Mouse (Mus musculus): ENCODE measurements around the gene Fbxw5. TPM values are rescaled to one million over a fixed set of nuclear protein-coding genes. Genes with fewer than 3 reads are reported as not detected.

Fbxw5 gene
- 100 to 1,000 TPM; 116 to 120 (median 118) TPM for total RNA-seq (2022)

DNA sequence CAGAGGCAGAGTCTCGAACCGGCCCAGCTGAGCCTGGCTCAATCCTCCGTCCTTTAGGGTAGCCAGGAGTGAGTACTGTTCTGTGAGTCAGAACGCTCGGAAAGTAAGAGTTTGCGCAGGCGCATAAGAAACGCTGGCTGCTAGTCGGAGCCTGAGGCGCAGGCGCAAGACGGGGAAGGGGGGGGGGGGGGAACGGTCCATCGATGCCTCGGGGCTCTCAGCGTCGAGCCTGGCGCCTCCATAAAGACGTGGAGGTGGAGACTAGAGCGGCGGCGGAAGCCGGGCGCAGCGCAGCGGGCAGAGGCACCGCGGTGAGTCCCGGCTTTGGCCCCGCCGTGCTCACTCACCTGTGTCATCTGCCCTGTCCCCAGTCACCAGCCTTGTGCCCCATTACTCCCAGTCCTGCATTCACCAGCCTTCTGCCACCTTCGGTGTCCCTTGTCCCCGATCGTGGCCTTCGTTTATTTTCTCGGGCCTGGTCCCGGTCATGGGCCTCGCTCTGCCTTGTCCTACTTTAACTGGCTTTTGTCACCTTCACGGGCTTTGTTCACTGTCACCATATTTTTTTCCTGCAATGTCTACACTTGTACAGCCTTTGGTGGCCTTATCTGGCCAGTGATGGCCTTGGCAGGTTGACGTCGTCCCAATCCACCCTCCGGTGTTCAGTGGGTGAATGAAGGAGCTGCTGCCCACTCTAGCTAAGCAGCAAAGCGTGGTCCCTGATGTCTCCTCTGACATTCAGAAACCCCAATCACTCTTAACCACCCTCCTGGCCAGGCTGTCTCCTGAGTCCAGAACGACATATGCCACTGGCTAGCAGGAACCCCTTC lies at the start of gene Fbxw5:
Gene Fbxw5, plus strand, starts transcription at position 175 of the 830 bp plus-strand sequence.
- peak; percentile 72 to 80 for DNase-seq (ENCODE audit: low spot score in 2 of 2)

GRCm38 (mm10) chr2:25450853-25451647 lies 49.5 kb upstream of the Fbxw5 start:
- DNase-seq (ENCODE audit: low spot score in 2 of 2), result no peak

- no peak for DNase-seq (ENCODE audit: low spot score in 2 of 2)
These were observed 47.6 kb upstream of the Fbxw5 start for GRCm38 (mm10) chr2:25452951-25453350.

DNA sequence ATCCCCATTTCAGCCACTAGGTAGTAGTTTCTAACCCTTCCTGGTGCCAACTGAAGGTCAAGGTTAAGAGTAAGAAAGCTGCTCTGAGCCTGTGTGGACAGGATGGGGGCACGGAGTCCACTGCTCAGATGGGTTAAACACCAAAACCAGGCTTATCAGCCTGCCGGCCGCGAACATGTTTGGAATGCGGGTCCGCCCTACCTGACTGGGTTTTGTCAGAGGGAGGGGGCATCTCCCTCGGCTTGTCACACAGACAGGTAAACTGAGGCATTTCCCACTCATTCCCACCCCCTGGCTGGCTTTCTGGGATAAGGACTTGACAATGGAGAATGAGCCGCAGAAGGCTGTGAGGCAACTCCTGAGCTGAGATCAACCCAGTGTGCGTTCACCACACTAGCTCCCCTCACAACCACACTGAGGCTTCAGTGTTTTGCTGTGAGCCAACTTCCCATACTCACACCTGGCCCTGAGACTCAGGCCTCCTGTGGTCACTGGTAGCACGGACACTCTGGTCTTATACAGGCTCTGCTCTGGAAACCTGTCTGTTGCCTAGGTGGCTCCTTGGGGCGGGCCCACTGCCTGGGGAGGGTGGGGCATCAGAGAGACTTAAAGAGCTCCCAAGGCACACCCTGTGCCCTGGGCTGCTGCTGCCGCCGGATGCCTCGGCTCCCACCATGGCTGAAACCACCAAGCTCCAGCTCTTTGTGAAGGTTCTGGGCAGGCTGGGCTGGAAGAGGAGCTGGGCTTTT lies 44.2 kb upstream of the Fbxw5 start, which contains the start of gene Clic3:
Gene Clic3, plus strand, starts transcription at position 634 of the 749 bp plus-strand sequence.
- DNase-seq (ENCODE audit: low spot score in 2 of 2), result no peak

DNA sequence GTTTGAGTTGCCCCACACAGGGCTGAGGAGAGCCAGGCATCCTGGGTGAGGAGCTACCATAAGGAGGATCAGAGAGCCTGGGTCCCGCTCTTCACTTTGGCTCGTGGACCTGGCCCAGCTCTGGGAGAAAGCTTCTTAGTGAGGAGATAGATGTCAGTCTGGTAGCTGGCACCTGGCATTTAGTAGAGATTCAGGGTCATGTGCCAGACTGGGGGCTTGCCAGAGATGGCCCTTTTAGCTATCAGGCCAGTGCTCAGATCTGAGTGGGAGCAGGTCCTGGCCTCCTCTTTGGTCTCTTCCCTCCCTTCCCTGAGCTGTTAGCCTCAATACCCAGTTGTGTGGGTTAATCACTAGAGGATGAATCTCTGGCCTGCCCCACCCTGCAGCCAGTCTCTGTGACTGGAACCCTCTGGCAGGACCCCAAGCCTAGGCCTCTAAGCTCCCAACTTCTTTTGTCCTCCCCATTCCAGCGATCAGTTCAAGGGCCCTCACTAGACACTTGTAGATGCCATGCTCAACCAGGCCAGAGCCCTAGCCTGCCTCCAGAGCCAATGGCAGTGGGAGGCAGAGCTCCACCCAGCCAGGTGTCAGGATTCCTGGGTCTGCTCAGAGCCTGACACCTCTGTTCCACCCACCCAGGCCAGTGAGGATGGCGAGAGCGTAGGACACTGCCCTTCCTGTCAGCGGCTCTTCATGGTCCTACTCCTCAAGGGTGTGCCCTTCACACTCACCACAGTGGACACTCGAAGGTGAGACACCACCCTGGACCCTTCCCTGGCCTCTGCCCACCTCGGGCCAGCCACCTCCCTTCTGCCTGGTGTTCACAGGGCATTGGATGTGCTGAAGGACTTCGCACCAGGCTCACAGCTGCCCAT lies 43.3 kb upstream of the Fbxw5 start:
- DNase-seq (ENCODE audit: low spot score in 2 of 2), result no peak

- DNase-seq (ENCODE audit: low spot score in 2 of 2), result no peak
These were observed 41.6 kb upstream of the Fbxw5 start for GRCm38 (mm10) chr2:25458911-25459310.

DNA sequence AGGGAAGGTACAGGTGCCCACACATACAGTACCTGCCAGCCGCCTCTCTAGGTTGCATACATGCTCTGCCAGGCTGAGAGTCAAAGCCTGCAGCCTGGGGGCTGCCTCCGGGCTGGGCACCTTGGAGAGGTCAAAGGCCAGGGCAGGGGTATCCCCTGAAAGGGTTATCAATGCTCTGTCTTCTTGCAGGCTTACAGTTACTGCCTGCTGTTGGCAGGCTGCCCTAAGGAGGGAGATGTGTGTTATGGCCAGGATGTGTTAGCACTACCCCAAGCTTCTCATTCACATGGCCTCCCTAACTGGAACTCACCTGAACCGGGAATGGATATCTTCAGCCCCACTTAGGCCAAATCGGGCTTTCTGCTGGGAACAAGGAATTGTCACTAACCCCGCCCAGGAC lies 40.4 kb upstream of the Fbxw5 start:
- DNase-seq (ENCODE audit: low spot score in 2 of 2), result peak in 1 of 2 experiments; percentile 43

GRCm38 (mm10) chr2:25460551-25461309 lies 39.8 kb upstream of the Fbxw5 start, which contains the start of gene Paxx:
TSS of gene Paxx (minus strand) at chr2:25461094.
- DNase-seq (ENCODE audit: low spot score in 2 of 2), result peak; percentile 94 to 95

DNA sequence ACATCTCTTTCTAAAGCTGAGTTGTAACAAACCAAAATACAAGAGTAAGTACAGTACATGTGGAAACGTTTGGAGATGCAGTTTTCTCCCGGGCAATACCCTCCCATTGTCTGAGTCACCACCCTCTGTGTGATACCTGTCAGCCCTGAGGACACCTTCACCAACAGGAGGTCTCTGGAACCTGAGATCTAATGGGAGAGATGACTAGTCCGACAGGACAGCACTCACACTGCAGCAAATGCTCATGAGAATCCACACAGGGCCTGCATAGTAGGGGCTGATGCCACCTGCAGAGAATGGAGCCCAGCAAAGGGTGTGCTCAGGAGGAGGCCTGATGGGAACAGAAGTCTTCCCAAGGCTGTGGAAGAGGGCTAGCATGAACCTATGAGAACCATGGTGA lies 39.1 kb upstream of the Fbxw5 start:
- no peak for DNase-seq (ENCODE audit: low spot score in 2 of 2)

- no peak for DNase-seq (ENCODE audit: low spot score in 2 of 2)
These were observed 36.9 kb upstream of the Fbxw5 start for GRCm38 (mm10) chr2:25463630-25464029.

- DNase-seq (ENCODE audit: low spot score in 2 of 2), result no peak
These were observed 35.3 kb upstream of the Fbxw5 start for GRCm38 (mm10) chr2:25465256-25465655.

- DNase-seq (ENCODE audit: low spot score in 2 of 2), result no peak
These were observed 34.5 kb upstream of the Fbxw5 start for GRCm38 (mm10) chr2:25465816-25466635.

GRCm38 (mm10) chr2:25467606-25468303 lies 32.8 kb upstream of the Fbxw5 start:
- no peak for DNase-seq (ENCODE audit: low spot score in 2 of 2)

GRCm38 (mm10) chr2:25468962-25469915 lies 31.3 kb upstream of the Fbxw5 start:
- DNase-seq (ENCODE audit: low spot score in 2 of 2), result peak; percentile 57 to 63

- DNase-seq (ENCODE audit: low spot score in 2 of 2), result no peak
These were observed 30.6 kb upstream of the Fbxw5 start, which contains the start of gene Ptgds for GRCm38 (mm10) chr2:25469969-25470368. TSS of gene Ptgds (minus strand) at chr2:25470046.

DNA sequence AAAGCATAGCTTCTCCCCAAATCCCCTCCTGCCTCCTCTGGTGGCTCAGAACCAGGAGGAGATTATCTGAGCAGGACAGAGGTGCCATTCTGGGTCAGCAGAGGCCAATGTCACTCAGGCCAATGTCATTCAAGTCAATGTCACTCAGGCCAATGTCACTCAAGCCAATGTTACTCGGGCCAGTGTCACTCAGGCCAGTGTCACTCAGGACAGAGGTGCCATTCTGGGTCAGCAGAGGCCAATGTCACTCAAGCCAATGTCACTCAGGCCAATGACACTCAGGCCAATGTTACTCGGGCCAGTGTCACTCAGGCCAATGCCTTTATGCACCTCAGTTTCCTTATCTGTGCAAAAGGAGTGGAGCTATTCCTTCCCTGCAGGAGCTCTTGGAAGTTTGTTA lies 28.0 kb upstream of the Fbxw5 start:
- no peak for DNase-seq (ENCODE audit: low spot score in 2 of 2)

DNA sequence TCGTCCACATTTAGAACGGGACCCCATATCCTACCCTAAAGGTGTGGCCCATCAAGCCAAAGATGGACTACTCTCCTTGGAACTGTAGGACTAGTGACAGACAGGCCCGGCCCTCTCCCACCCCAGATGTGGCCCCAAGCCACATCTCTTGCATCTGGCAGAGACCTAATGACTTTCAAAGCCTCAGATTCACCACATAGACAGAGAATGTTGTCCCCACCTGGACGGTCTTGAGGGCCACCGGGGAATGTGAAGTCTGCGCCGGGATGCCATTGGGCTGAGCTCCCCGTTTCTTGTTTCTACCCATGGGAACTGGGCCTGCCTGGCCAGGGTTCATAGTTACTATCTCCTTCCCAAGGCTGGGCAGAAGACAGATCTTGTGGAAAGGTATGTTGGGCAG lies 23.0 kb upstream of the Fbxw5 start:
- no peak for DNase-seq (ENCODE audit: low spot score in 2 of 2)

Measured in layer of hippocampus, adult 8-10 months (tissue).